In the genomic region with DNA sequence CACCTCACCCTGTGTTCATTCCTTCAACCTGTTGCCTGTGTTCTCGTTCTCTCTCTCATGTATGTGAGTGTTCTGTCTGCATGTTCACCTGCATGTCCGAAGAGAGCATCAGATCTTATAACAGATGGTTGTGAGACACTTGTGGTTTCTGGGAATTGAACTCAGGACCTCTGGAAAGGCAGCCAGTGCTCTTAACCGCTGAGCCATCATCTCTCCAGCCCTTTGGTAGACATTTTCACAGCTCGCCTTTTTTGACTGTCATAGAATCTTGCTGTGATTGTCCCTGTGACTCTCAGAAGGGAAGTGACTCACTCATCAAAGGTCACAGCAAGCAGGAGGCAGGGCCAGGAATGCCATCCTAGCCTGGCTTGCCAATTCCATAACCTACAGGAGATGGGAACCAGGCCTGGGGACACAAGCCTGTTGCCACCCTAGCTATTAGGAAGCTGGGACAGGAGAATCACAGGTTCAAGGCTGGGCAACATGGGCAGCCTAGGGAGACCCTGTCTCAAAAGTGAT, we compare ENCODE assay signal across 10 mouse cellular contexts. TPM values are rescaled to one million over a fixed set of nuclear protein-coding genes. Genes with fewer than 3 reads are reported as not detected.
DNase-seq lines count a peak whose midpoint lies in the region; ATAC-seq and TF ChIP-seq lines count a peak whose summit lies in the region.
"Had no signal": no experiment of that assay in that cellular context is flagged by ENCODE, and none has a peak within 500 bp of the region (broad histone marks: within the 10 kb centered on the region; RNA-seq: fewer than 3 reads in every experiment).

No protein-coding gene starts in this region.

- H3K4me1 ChIP-seq in liver, embryonic 13.5 days (replicated peaks): peaks cover 83% of the 10 kb centered on the region

- H3K36me3 ChIP-seq in liver, embryonic 13.5 days: peaks cover 43% of the 10 kb centered on the region
- H3K36me3 ChIP-seq in macrophage (ENCODE audit: inconsistent target): peaks cover 30% of the 10 kb centered on the region

- TF ChIP-seq CTCF in gastrocnemius, adult 2 months (IDR thresholded peaks at IDR 0.05): no peak

- peak overlapping the region; percentile 93 for H3K9ac ChIP-seq in liver, embryonic 13.5 days

- peak overlapping the region; percentile 98 for H3K27ac ChIP-seq in gastrocnemius, adult 2 months
- H3K27ac ChIP-seq in liver, embryonic 13.5 days: peak overlapping the region; percentile 94
- peak overlapping the region; percentile 93 for H3K27ac ChIP-seq in macrophage
- H3K27ac ChIP-seq: left cerebral cortex, adult 2 months had no signal

- H3K27me3 ChIP-seq in liver, embryonic 13.5 days: no peaks in the 10 kb centered on the region

- intact Hi-C loops in gastrocnemius, adult 2 months (cut with DNase I): no loop called here

- H3K4me2 ChIP-seq in liver, embryonic 13.5 days: peak overlapping the region; percentile 83

- no peak for DNase-seq in gastrocnemius, adult 2 months
- DNase-seq in gastrocnemius, postnatal 10 days: no peak
- DNase-seq in liver, embryonic 13.5 days: no peak
- no peak for DNase-seq in liver
- peak; percentile 67 for DNase-seq in adrenal gland, postnatal 10 days
- DNase-seq in spleen, postnatal 14 days (ENCODE audit: low spot score in 2 of 2): no peak
- DNase-seq: cerebellum, postnatal 14 days had no signal

- no peaks in the 10 kb centered on the region for H3K9me3 ChIP-seq in liver, embryonic 13.5 days (replicated peaks)

- WGBS in liver, embryonic 13.5 days (ENCODE audit: insufficient replicate concordance): 76% methylated on average over 4 of the region's 4 CpGs
- WGBS in macrophage (ENCODE audit: missing documents): 73% methylated on average over 4 of the region's 4 CpGs

- H3K4me3 ChIP-seq in gastrocnemius, adult 2 months: peak overlapping the region; percentile 97
- peak overlapping the region; percentile 79 for H3K4me3 ChIP-seq in liver, embryonic 13.5 days (replicated peaks)
- H3K4me3 ChIP-seq in macrophage (ENCODE audit: inconsistent target): peak overlapping the region; percentile 89; the same call in 1 of the 2 replicates

- H3K79me2 ChIP-seq in macrophage (ENCODE audit: inconsistent target): peaks cover 84% of the 10 kb centered on the region

- no peak for ATAC-seq in liver, embryonic 13.5 days (ENCODE audit: low read depth)
- ATAC-seq: hindbrain, embryonic 16.5 days had no signal

RNA-seq across cellular contexts. Expression of gene Tpra1, which starts 2.5 kb away (rescaled TPM):
- total RNA-seq in gastrocnemius, adult 2 months (2021): 10 to 100 TPM; 25.5 to 26.1 TPM
- 10 to 100 TPM; 21.4 to 34.4 TPM for total RNA-seq in gastrocnemius, postnatal 10 days (2021)
- 42.8 and 46.0 TPM in 2 replicates for polyA plus RNA-seq in liver, embryonic 13.5 days (2015; fragmentation: Nextera tagmentation; extraction: Ambion mirVana)
- 10 to 100 TPM; 61.0 to 74.0 TPM for total RNA-seq in adrenal gland, postnatal 10 days (2021)
- 100 to 1,000 TPM in 22 of 26 experiments, 10 to 100 TPM in 4; 34.3 to 638 (median 220) TPM for total RNA-seq in macrophage (2018; cell fraction: chromatin; rRNA removed)
- total RNA-seq in macrophage (2018; cell fraction: cytosol; rRNA removed): 100 to 1,000 TPM in 23 of 26 experiments, 10 to 100 TPM in 3; 65.7 to 224 (median 135) TPM
- total RNA-seq in macrophage (2018; cell fraction: nucleus; rRNA removed): 100 to 1,000 TPM in 21 of 26 experiments, 10 to 100 TPM in 5; 40.5 to 401 (median 169) TPM
- polyA plus RNA-seq in macrophage (2018): 101 to 202 TPM (median 130 TPM) in 3 replicates

RNA-seq across cellular contexts. Expression of gene Mcm2, which starts 5.9 kb away (rescaled TPM):
- total RNA-seq in gastrocnemius, adult 2 months (2021): 1 to 10 TPM; 6.6 to 7.5 TPM
- 10 to 100 TPM; 15.5 to 23.7 TPM for total RNA-seq in gastrocnemius, postnatal 10 days (2021)
- polyA plus RNA-seq in liver, embryonic 13.5 days (2015; fragmentation: Nextera tagmentation; extraction: Ambion mirVana): 186 and 202 TPM in 2 replicates
- 10 to 100 TPM; 50.0 to 53.5 TPM for total RNA-seq in adrenal gland, postnatal 10 days (2021)
- 10 to 100 TPM in 14 of 26 experiments, 1 to 10 TPM in 12; 1.5 to 28.4 (median 11.7) TPM for total RNA-seq in macrophage (2018; cell fraction: chromatin; rRNA removed)
- total RNA-seq in macrophage (2018; cell fraction: cytosol; rRNA removed): 10 to 100 TPM in 20 of 26 experiments, 1 to 10 TPM in 6; 8.0 to 18.1 (median 12.9) TPM
- total RNA-seq in macrophage (2018; cell fraction: nucleus; rRNA removed): 10 to 100 TPM in 10 of 26 experiments, 1 to 10 TPM in 16; 3.3 to 75.8 (median 9.0) TPM
- 7.5 to 84.8 TPM (median 17.8 TPM) in 3 replicates for polyA plus RNA-seq in macrophage (2018)

RNA-seq across cellular contexts. Expression of gene Podxl2, which starts 29.7 kb away (rescaled TPM):
- total RNA-seq in gastrocnemius, adult 2 months (2021): 10 to 100 TPM; 48.5 to 55.1 TPM
- total RNA-seq in gastrocnemius, postnatal 10 days (2021): 10 to 100 TPM; 69.0 to 70.3 TPM
- 2.3 and 2.9 TPM in 2 replicates for polyA plus RNA-seq in liver, embryonic 13.5 days (2015; fragmentation: Nextera tagmentation; extraction: Ambion mirVana)
- total RNA-seq in adrenal gland, postnatal 10 days (2021): 10 to 100 TPM; 27.8 to 28.3 TPM
- 1 to 10 TPM in 1 of 26 experiments, under 1 TPM in 1, not detected in 24; 0.57 to 2.8 TPM for total RNA-seq in macrophage (2018; cell fraction: chromatin; rRNA removed)
- under 1 TPM in 3 of 26 experiments, not detected in 23; 0.10 to 0.32 (median 0.24) TPM for total RNA-seq in macrophage (2018; cell fraction: cytosol; rRNA removed)
- total RNA-seq in macrophage (2018; cell fraction: nucleus; rRNA removed): under 1 TPM in 1 of 26 experiments, not detected in 25; 0.62 TPM
- 0.11 TPM in 1 of 3 replicates, not detected in the others for polyA plus RNA-seq in macrophage (2018)
